Mouse (Mus musculus): ENCODE results near the gene Krt90.
"Not testable (repeated sequence)": the region's sequence is repeated elsewhere in the genome, so short reads cannot be mapped to it uniquely, and the experiment has no call there.

Gene Krt90

GRCm38 (mm10) chr15:101562850-101563249 lies at the start of gene Krt90:
TSS of gene Krt90 (minus strand) at chr15:101562950.
- no peak for DNase-seq

DNA sequence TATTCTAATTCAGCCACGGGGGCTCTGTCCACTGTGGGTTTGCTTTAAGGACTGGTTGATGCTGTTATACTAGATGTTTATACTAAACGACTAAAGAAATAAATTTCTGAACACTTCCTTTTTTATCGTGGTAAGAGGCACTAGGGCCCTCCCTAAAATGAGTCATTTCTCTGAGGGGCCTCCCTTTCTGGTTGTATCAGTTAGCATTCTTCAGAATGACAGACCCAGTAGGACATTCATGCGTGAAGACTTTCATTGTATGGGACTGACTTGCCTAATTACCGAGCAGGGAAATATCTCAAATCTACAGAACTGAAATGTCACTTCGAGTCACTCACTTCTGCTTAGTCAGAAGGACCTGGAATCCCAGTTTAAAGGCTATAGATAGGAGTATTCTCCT lies 36.4 kb upstream of the Krt90 start:
- no peak for DNase-seq

GRCm38 (mm10) chr15:101588216-101588615 lies 25.5 kb upstream of the Krt90 start:
- DNase-seq, result no peak

DNA sequence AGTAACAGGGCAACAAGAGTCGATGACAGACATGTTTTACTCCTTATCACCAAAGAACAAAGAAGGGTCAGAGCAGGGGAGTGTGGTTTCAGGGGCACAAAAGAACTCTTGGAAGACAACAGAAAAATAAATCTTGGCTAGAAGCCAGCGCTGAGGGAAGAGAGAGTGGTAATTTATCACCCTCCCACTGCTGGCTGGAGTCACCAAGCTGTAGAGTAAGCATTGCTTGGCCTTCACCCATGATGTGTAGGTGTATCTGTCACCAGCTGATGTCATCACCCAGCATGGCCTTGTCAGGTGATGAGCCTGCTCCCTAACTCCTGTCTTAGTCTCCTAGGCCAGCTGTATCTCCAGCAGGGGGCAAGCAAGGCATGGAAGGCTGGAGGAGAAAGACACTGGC lies 21.7 kb upstream of the Krt90 start:
- DNase-seq, result no peak

- no peak for DNase-seq
Observed at GRCm38 (mm10) chr15:101583211-101583965, 20.6 kb upstream of the Krt90 start.

- DNase-seq, result no peak
Observed at GRCm38 (mm10) chr15:101581701-101582100, 19.0 kb upstream of the Krt90 start.

DNA sequence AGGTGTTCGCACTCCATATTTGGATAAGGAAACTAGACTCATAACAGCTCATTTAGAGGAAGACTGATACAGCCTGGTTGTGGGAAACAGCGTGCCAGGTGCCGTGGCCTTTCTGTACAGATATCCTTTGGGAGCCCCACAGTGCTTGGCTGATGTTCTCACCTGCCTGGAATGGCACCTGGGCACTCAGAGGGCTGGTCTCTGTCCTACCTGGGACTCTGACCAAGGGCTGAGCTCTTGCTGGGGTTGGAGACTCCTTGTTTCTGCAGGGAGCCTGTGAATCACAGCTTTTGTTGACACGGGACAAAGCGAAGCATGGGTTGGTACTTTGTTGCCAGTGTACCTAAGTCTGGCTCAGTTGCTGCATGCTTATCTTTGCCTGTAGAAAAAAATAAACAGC lies 12.8 kb upstream of the Krt90 start:
- DNase-seq, result no peak

GRCm38 (mm10) chr15:101573796-101574345 lies 11.1 kb upstream of the Krt90 start, which contains the start of gene Krt75:
TSS of gene Krt75 (minus strand) at chr15:101573904.
- no peak for DNase-seq

DNA sequence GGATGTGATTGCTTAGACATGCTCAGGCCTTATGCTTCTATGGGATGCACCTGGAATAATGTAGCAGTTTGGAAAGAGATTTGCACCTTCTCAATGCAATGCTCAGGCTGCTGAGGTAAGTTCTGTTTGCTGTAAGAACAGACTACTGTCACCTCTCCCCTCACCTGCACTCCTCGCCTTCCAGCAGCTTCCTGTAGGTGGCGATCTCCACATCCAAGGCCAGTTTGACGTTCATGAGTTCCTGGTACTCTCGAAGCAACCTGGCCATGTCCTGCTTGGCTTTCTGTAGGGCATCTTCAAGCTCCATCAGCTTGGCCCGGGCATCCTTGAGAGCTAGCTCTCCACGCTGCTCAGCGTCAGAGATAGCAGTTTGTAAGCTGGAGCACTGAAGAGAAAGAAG lies 5.0 kb upstream of the Krt90 start:
- DNase-seq, result no peak

GRCm38 (mm10) chr15:101558034-101558646 lies 4.6 kb downstream of the Krt90 start:
- no peak for DNase-seq

- peak; percentile 74 for DNase-seq
Observed at GRCm38 (mm10) chr15:101553169-101553568, 9.6 kb downstream of the Krt90 start.

- no peak for DNase-seq
Observed at GRCm38 (mm10) chr15:101552188-101552587, 10.6 kb downstream of the Krt90 start.

GRCm38 (mm10) chr15:101550567-101550966 lies 12.2 kb downstream of the Krt90 start, which contains the start of gene Krt82:
TSS of gene Krt82 (minus strand) at chr15:101550667.
- no peak for DNase-seq

DNA sequence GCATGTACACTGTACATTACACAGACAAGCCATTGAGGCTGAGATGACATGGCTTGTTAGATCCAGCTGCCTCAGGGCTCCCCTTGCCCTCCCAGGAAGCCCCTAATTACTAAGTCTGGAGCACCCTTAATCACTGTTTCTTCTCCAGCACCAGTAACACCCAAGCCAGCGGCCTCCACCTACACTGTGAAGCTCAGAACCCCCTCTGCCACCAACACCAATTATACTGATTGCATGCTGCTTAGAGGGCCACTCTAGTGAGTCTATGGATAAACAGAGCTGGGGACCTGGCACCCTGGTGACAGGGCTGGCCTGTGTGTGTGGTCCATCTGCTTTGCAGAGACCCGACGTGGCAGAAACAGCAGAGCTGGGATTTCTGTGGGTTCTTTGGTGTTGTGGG lies 18.3 kb downstream of the Krt90 start:
- no peak for DNase-seq

DNA sequence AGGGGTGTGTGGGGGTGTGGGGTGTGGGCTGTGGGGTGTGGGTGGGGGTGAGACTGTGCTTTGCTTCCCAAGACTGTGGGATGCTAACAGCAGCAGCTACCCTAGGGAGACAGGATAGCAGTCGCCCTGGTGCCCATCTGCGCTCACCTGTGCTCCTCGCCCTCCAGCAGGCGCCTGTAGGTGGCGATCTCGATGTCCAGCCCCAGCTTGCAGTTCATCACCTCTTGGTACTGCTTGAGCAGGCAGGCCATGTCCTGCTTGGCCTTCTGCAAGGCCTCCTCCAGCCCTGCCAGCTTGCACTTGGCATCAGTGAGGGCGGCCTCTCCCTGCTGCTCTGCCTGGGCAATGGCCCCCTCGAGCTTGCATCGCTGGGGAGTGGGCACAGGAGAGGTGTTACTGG lies 20.2 kb downstream of the Krt90 start:
- DNase-seq, result no peak

DNA sequence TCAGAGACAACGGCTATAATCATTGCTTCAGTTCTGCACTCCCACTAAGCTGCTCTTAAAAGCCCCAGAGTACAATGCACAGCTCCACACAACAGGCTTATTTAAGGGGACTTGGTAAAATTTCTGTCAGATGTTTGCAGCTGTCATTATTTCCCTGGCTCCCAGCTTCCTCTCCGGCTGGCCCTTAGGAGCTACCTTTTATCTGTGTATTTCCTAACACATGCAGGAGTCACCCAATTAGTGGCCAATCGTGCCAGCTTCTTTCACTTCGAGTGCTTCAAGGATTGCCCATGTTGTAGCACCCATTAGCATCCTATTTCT lies 24.2 kb downstream of the Krt90 start:
- DNase-seq, result peak; percentile 20

GRCm38 (mm10) chr15:101537864-101538579 lies 24.7 kb downstream of the Krt90 start:
- peak; percentile 10 for DNase-seq

DNA sequence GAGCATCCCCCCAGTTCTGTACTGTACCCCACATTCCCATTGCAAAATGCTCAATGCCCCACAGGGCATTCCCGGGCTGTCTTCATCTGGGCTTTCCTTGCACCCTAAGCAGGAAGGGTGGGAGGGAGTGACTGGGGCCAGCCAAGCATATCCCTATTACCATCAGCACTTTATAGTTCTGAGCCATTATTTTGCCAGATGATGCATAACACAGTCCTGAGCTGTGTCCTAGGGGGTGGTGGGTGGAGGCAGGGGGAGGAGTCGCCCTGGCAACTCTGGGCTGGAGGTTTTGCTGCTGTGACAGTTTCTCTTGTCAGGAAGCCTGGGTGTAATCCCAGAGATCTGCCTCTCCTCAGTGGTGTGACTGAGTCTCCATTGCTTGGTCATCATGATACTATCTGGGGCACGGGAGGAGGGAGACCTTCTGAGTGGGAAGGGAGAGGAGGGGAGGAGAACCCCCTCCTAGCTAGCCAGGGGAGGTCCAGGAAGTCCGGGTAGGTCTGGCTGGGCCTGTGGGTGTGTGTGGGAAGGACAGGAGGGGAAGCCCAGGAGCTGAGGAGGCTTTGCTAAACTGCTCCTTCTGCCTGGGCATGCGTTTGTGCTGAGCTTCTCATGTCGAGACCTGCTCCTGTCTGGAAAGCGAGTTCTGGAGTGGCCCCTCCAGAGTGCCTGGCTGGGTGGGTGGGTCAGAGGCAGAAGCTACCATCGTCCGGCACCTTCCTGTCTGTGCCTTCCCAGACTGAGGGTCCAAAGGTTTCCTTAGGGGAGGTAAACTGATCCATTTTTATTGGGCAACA lies 26.5 kb downstream of the Krt90 start:
- DNase-seq, result no peak

- DNase-seq, result no peak
Observed at GRCm38 (mm10) chr15:101532720-101533119, 30.0 kb downstream of the Krt90 start, which contains the start of gene Krt84. TSS of gene Krt84 (minus strand) at chr15:101532820.

GRCm38 (mm10) chr15:101522556-101523232 lies 40.1 kb downstream of the Krt90 start:
- no peak for DNase-seq

DNA sequence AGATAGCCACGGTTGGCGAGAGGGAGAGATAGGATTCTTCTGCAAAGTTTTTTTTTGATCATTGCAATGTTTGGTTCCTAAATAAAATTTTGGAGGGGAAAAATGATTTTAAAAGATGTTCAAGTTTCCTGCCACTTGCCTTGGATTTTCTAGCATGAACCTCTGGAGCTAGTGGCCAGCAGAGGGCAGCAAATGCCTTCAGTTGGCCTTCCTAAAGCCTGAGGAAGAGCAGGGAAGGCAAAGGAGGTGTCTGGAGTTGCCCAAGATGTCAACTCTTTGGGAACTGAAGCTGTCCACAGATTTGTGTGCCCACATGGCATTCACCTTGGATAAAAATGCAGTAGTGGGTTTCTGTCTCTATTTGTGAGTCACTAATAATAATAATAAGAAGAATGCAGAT lies 43.0 kb downstream of the Krt90 start:
- peak; percentile 81 for DNase-seq

DNA sequence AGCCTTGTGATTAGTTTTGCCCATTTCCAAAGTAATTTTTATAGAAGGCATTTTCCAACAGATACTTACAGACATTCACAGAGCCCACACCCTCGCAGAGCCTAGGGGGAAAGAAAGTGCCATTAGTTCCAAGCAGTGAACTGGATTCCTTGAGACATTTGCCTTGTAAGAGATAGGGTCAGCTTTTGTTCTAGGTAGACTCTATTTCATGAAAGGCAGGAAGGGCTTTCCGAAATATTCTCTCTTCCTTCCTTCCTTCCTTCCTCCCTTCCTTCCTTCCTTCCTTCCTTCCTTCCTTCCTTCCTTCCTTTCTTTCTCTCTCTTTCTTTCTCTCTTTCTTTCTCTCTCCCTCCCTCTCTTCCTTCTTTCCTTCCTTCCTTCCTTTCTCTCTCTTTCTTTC lies 45.6 kb downstream of the Krt90 start, which contains the start of gene Gm49425:
TSS of gene Gm49425 (minus strand) at position 101 of the 400 bp plus-strand sequence.
- not testable (repeated sequence) for DNase-seq
